Mouse (Mus musculus) embryonic facial prominence, embryonic 13.5 days (tissue): ENCODE measurements around the gene Rbm20. TPM values are rescaled to one million over a fixed set of nuclear protein-coding genes. Genes with fewer than 3 reads are reported as not detected.

Experiments
- ATAC-seq: fragments of 200-750 bp; cut with Nextera tagmentation; 2 replicates; pipeline ENCODE4 v1.8.0; 2017; ENCODE audit warnings: low read depth; ENCODE audit not compliant: insufficient number of reproducible peaks, insufficient read depth, low FRiP score, low TSS enrichment
- H3K27ac ChIP-seq: fragments of 300-500 bp; sonication (generic); 2 replicates; pipeline ENCODE4 v1.5.1; 2015; ENCODE audit warnings: moderate library complexity, mild to moderate bottlenecking, inconsistent platforms
- H3K27me3 ChIP-seq: fragments of 300-500 bp; sonication (generic); 2 replicates; pipeline ENCODE4 v1.6.1; 2015; ENCODE audit warnings: mild to moderate bottlenecking, inconsistent platforms
- H3K36me3 ChIP-seq: fragments of 300-500 bp; sonication (generic); 2 replicates; pipeline ENCODE4 v1.6.1; 2015; ENCODE audit warnings: mild to moderate bottlenecking, inconsistent platforms
- H3K4me1 ChIP-seq: fragments of 300-500 bp; sonication (generic); 2 replicates; pipeline ENCODE4 v1.6.1; 2015; ENCODE audit warnings: inconsistent platforms
- H3K4me2 ChIP-seq: fragments of 300-500 bp; sonication (generic); 2 replicates; pipeline ENCODE4 v1.6.1; 2015; ENCODE audit warnings: moderate library complexity, mild to moderate bottlenecking, inconsistent platforms
- H3K4me3 ChIP-seq: fragments of 300-500 bp; sonication (generic); 2 replicates; pipeline ENCODE4 v1.5.1; 2015; ENCODE audit warnings: mild to moderate bottlenecking, inconsistent platforms
- H3K9ac ChIP-seq: fragments of 300-500 bp; sonication (generic); 2 replicates; pipeline ENCODE4 v1.6.1; 2015; ENCODE audit warnings: mild to moderate bottlenecking, inconsistent platforms
- H3K9me3 ChIP-seq: fragments of 300-500 bp; sonication (generic); 2 replicates; pipeline ENCODE4 v1.6.1; 2016; ENCODE audit warnings: inconsistent platforms
- WGBS: fragments of 180-500 bp; shearing (Covaris S2); methylation state at CpG from one replicate; pipeline ENCODE4 v1.1.7; 2015; ENCODE audit warnings: mixed read lengths; 5-methylcytosine and 5-hydroxymethylcytosine counted together
- polyA plus RNA-seq: library from polyadenylated mRNA; unstranded; fragments of >200 nt; fragmentation: Nextera tagmentation; extraction: Ambion mirVana; gene quantifications from 2 replicates; pipeline ENCODE4 v1.2.1, GENCODE M21; 2015

Gene Rbm20
- polyA plus RNA-seq, 1 experiment from 2014 or later: 4.2 TPM

- no peak overlapping the region for H3K4me2 ChIP-seq
- H3K9me3 ChIP-seq: no peaks in the 10 kb centered on the region
- no peak overlapping the region for H3K4me3 ChIP-seq
- ATAC-seq: no peak
- H3K4me1 ChIP-seq: peaks cover 31% of the 10 kb centered on the region
- H3K9ac ChIP-seq: no peak overlapping the region
- no peak overlapping the region for H3K27ac ChIP-seq
- WGBS: 30% methylated on average over 9 of the region's 9 CpGs
- H3K36me3 ChIP-seq: no peaks in the 10 kb centered on the region
- H3K27me3 ChIP-seq: peaks cover 65% of the 10 kb centered on the region
These were observed 2.8 kb upstream of the Rbm20 start for GRCm38 (mm10) chr19:53674131-53674925.

GRCm38 (mm10) chr19:53676228-53676627 lies 878 bp upstream of the Rbm20 start:
- H3K4me2 ChIP-seq: peak overlapping the region; percentile 99
- peak overlapping the region; percentile 68 for H3K4me3 ChIP-seq
- no peak for ATAC-seq
- no peak overlapping the region for H3K27ac ChIP-seq
- peaks cover 63% of the 10 kb centered on the region for H3K27me3 ChIP-seq
- 2% methylated on average over 26 of the region's 26 CpGs for WGBS
- H3K9me3 ChIP-seq: no peaks in the 10 kb centered on the region
- H3K4me1 ChIP-seq: peaks cover 22% of the 10 kb centered on the region
- no peak overlapping the region; the same call in 1 of the 2 replicates for H3K9ac ChIP-seq
- no peaks in the 10 kb centered on the region for H3K36me3 ChIP-seq

GRCm38 (mm10) chr19:53679194-53679593 lies 2.1 kb downstream of the Rbm20 start:
- WGBS: 88% methylated on average over 9 of the region's 9 CpGs
- no peak for ATAC-seq
- Histone ChIP-seq H3K9me3 (no peaks in the 10 kb centered on the region), H3K4me1 (peaks cover 38% of the 10 kb centered on the region), H3K4me2 (no peak overlapping the region), H3K27me3 (peaks cover 58% of the 10 kb centered on the region), H3K9ac (no peak overlapping the region), H3K27ac (no peak overlapping the region), H3K4me3 (no peak overlapping the region), H3K36me3 (no peaks in the 10 kb centered on the region)

- peaks cover 54% of the 10 kb centered on the region for H3K27me3 ChIP-seq
- 86% methylated on average over 7 of the region's 7 CpGs for WGBS
- no peak overlapping the region for H3K4me3 ChIP-seq
- H3K4me1 ChIP-seq: peaks cover 35% of the 10 kb centered on the region
- no peak for ATAC-seq
- H3K36me3 ChIP-seq: no peaks in the 10 kb centered on the region
- H3K4me2 ChIP-seq: no peak overlapping the region
- H3K9ac ChIP-seq: no peak overlapping the region
- no peak overlapping the region for H3K27ac ChIP-seq
- no peaks in the 10 kb centered on the region for H3K9me3 ChIP-seq
These were observed 2.9 kb downstream of the Rbm20 start for GRCm38 (mm10) chr19:53679981-53680380.

GRCm38 (mm10) chr19:53682427-53682826 lies 5.3 kb downstream of the Rbm20 start:
- Histone ChIP-seq H3K27me3 (peaks cover 29% of the 10 kb centered on the region), H3K9ac (no peak overlapping the region), H3K4me1 (peaks cover 18% of the 10 kb centered on the region), H3K36me3 (no peaks in the 10 kb centered on the region), H3K9me3 (no peaks in the 10 kb centered on the region), H3K4me3 (no peak overlapping the region), H3K4me2 (no peak overlapping the region), H3K27ac (no peak overlapping the region)
- ATAC-seq: no peak
- 31% methylated on average over 8 of the region's 8 CpGs for WGBS

- Histone ChIP-seq H3K4me1 (peaks cover 5% of the 10 kb centered on the region), H3K36me3 (no peaks in the 10 kb centered on the region), H3K4me3 (no peak overlapping the region), H3K27ac (no peak overlapping the region), H3K9ac (no peak overlapping the region), H3K4me2 (no peak overlapping the region), H3K27me3 (0 out of 2 replicates have a peak, but pooled peaks cover 6% of the 10 kb centered on the region), H3K9me3 (peaks cover 5% of the 10 kb centered on the region; the same call in 1 of the 2 replicates)
- no peak for ATAC-seq
- 87% methylated on average over 5 of the region's 5 CpGs for whole genome bisulfite sequencing
These were observed 10.5 kb downstream of the Rbm20 start for GRCm38 (mm10) chr19:53687592-53687991.

- H3K36me3 ChIP-seq: no peaks in the 10 kb centered on the region
These were observed 13.7 kb downstream of the Rbm20 start for GRCm38 (mm10) chr19:53690816-53691215.

GRCm38 (mm10) chr19:53694020-53694419 lies 16.9 kb downstream of the Rbm20 start:
- 35% methylated on average over 1 of the region's 1 CpGs for WGBS
- peaks cover 31% of the 10 kb centered on the region for H3K4me1 ChIP-seq

More at GRCm38 (mm10) chr19:53690816-53691215, 13.7 kb downstream of the Rbm20 start:
- Histone ChIP-seq H3K9me3 (peaks cover 5% of the 10 kb centered on the region; the same call in 1 of the 2 replicates), H3K4me1 (0 out of 2 replicates have a peak, but pooled peaks cover 1% of the 10 kb centered on the region), H3K9ac (no peak overlapping the region), H3K4me3 (no peak overlapping the region), H3K27ac (no peak overlapping the region), H3K27me3 (no peaks in the 10 kb centered on the region), H3K4me2 (no peak overlapping the region)
- 71% methylated on average over 10 of the region's 10 CpGs for WGBS
- no peak for ATAC-seq

GRCm38 (mm10) chr19:53696079-53696478 lies 19.0 kb downstream of the Rbm20 start:
- Histone ChIP-seq H3K9ac (no peak overlapping the region), H3K4me1 (peaks cover 44% of the 10 kb centered on the region), H3K27me3 (no peaks in the 10 kb centered on the region), H3K4me2 (no peak overlapping the region), H3K9me3 (no peaks in the 10 kb centered on the region), H3K36me3 (no peaks in the 10 kb centered on the region), H3K27ac (no peak overlapping the region), H3K4me3 (no peak overlapping the region)
- no peak for ATAC-seq
- WGBS: 56% methylated on average over 6 of the region's 6 CpGs

More at GRCm38 (mm10) chr19:53694020-53694419, 16.9 kb downstream of the Rbm20 start:
- ATAC-seq: no peak
- H3K9ac ChIP-seq: no peak overlapping the region
- no peaks in the 10 kb centered on the region for H3K27me3 ChIP-seq
- no peaks in the 10 kb centered on the region for H3K9me3 ChIP-seq
- no peak overlapping the region for H3K4me2 ChIP-seq
- no peaks in the 10 kb centered on the region for H3K36me3 ChIP-seq
- no peak overlapping the region for H3K4me3 ChIP-seq
- no peak overlapping the region for H3K27ac ChIP-seq

GRCm38 (mm10) chr19:53696655-53697054 lies 19.5 kb downstream of the Rbm20 start:
- Histone ChIP-seq H3K9me3 (no peaks in the 10 kb centered on the region), H3K9ac (no peak overlapping the region), H3K27ac (peak overlapping the region; percentile 76; the same call in 1 of the 2 replicates), H3K4me2 (no peak overlapping the region), H3K4me1 (peaks cover 44% of the 10 kb centered on the region), H3K27me3 (no peaks in the 10 kb centered on the region), H3K36me3 (no peaks in the 10 kb centered on the region), H3K4me3 (no peak overlapping the region)
- ATAC-seq: no peak
- WGBS: 76% methylated on average over 3 of the region's 3 CpGs

GRCm38 (mm10) chr19:53697376-53698126 lies 20.4 kb downstream of the Rbm20 start:
- Histone ChIP-seq H3K27ac (peak overlapping the region; percentile 76), H3K4me3 (no peak overlapping the region), H3K9me3 (no peaks in the 10 kb centered on the region), H3K36me3 (no peaks in the 10 kb centered on the region), H3K9ac (no peak overlapping the region; the same call in 1 of the 2 replicates), H3K4me2 (peak overlapping the region; percentile 44), H3K27me3 (no peaks in the 10 kb centered on the region), H3K4me1 (peaks cover 44% of the 10 kb centered on the region)
- 0 out of 2 replicates have a peak, but pooled peaks have one; percentile 53 for ATAC-seq
- 22% methylated on average over 24 of the region's 24 CpGs for WGBS
